Mouse (Mus musculus) neural tube, embryonic 11.5 days (tissue): Measurements from ENCODE around the gene Strn4. TPM values are rescaled to one million over a fixed set of nuclear protein-coding genes. Genes with fewer than 3 reads are reported as not detected.

Experiments used
- ATAC-seq: fragments of 200-750 bp; cut with Nextera tagmentation; 2 replicates; pipeline ENCODE4 v1.8.0; 2017; ENCODE audit warnings: moderate number of reproducible peaks, mild to moderate bottlenecking, moderate TSS enrichment, moderate library complexity; ENCODE audit not compliant: insufficient read depth, low FRiP score, low TSS enrichment
- DNase-seq: peaks from one replicate; pipeline ENCODE4 v3.0.0-alpha.2; 2015; ENCODE audit warnings: low spot score
- H3K27ac ChIP-seq: fragments of 300-500 bp; sonication (generic); 2 replicates; pipeline ENCODE4 v1.5.1; 2014; ENCODE audit warnings: low read depth, mild to moderate bottlenecking, low read length
- H3K27me3 ChIP-seq: fragments of 300-500 bp; sonication (generic); 2 replicates; pipeline ENCODE4 v1.6.1; 2014; ENCODE audit warnings: mild to moderate bottlenecking, low read length, mixed read lengths; ENCODE audit not compliant: control insufficient read depth, insufficient read depth
- H3K36me3 ChIP-seq: fragments of 300-500 bp; sonication (generic); 2 replicates; pipeline ENCODE4 v1.6.1; 2014; ENCODE audit warnings: mild to moderate bottlenecking, low read length, moderate library complexity, mixed read lengths; ENCODE audit not compliant: control insufficient read depth, insufficient read depth
- H3K4me1 ChIP-seq: fragments of 300-500 bp; sonication (generic); 2 replicates; pipeline ENCODE4 v1.6.1; 2014; ENCODE audit warnings: low read length, mixed read lengths; ENCODE audit not compliant: control insufficient read depth, insufficient read depth
- H3K4me2 ChIP-seq: fragments of 300-500 bp; sonication (generic); 2 replicates; pipeline ENCODE4 v1.6.1; 2014; ENCODE audit warnings: low read depth, mild to moderate bottlenecking, moderate library complexity
- H3K4me3 ChIP-seq: fragments of 300-500 bp; sonication (generic); 2 replicates; pipeline ENCODE4 v1.5.1; 2014; ENCODE audit warnings: low read depth, low read length
- H3K9ac ChIP-seq: fragments of 300-500 bp; sonication (generic); 2 replicates; pipeline ENCODE4 v1.6.1; 2014; ENCODE audit warnings: mild to moderate bottlenecking, low read length
- H3K9me3 ChIP-seq: fragments of 300-500 bp; sonication (generic); 2 replicates; pipeline ENCODE4 v1.6.1; 2016; ENCODE audit warnings: low read length; ENCODE audit not compliant: control insufficient read depth
- WGBS: fragments of 180-500 bp; shearing (Covaris S2); extraction: QIAGEN DNeasy Blood & Tissue Kit; methylation state at CpG from one replicate; pipeline ENCODE4 v1.1.7; 2014; 5-methylcytosine and 5-hydroxymethylcytosine counted together
- polyA plus RNA-seq: library from polyadenylated mRNA; unstranded; fragments of >200 nt; fragmentation: Nextera tagmentation; extraction: Ambion mirVana; gene quantifications from 2 replicates; pipeline ENCODE4 v1.2.1, GENCODE M21; 2014

The Strn4 gene
- polyA plus RNA-seq, 1 experiment from 2014 or later, result 140 TPM

DNA sequence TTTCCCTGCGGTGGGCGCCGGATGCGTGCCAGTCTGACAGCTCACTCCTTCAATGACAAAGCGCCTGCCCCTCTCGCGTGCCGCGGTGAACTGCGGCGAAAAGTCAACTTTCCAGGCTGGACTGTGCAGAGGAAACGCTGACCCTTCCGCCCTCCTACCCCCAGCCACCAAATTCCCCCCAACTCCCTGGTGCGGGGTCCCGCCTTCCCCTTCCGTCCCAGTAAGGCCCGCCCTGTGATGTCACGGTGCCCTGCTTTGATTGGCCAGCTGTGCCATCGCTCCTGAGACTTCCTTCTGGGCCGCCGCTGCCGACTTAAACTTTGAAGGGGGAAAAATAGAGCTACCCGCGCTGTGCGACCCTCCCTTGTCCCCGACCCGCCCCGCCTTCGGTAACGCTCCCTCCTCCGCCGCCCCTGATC lies 27.0 kb downstream of the Strn4 start, which contains the start of gene Prkd2:
Prkd2 (plus strand) TSS at position 258 of the 419 bp plus-strand sequence.
- Histone ChIP-seq H3K4me2 (peak within 1 kb of the TSS; percentile 94), H3K27ac (peak within 1 kb of the TSS; percentile 64; the same call in 1 of the 2 replicates), H3K36me3 (peaks cover 18% of the 10 kb centered on the region), H3K9me3 (no peaks in the 10 kb centered on the region), H3K4me3 (peak within 1 kb of the TSS; percentile 56), H3K4me1 (peaks cover 14% of the 10 kb centered on the region), H3K9ac (peak within 1 kb of the TSS; percentile 71), H3K27me3 (no peaks in the 10 kb centered on the region)
- DNase-seq (peak; percentile 90), ATAC-seq (peak; percentile 78)
- WGBS, result under 1% methylated on average over 31 of the region's 32 CpGs

DNA sequence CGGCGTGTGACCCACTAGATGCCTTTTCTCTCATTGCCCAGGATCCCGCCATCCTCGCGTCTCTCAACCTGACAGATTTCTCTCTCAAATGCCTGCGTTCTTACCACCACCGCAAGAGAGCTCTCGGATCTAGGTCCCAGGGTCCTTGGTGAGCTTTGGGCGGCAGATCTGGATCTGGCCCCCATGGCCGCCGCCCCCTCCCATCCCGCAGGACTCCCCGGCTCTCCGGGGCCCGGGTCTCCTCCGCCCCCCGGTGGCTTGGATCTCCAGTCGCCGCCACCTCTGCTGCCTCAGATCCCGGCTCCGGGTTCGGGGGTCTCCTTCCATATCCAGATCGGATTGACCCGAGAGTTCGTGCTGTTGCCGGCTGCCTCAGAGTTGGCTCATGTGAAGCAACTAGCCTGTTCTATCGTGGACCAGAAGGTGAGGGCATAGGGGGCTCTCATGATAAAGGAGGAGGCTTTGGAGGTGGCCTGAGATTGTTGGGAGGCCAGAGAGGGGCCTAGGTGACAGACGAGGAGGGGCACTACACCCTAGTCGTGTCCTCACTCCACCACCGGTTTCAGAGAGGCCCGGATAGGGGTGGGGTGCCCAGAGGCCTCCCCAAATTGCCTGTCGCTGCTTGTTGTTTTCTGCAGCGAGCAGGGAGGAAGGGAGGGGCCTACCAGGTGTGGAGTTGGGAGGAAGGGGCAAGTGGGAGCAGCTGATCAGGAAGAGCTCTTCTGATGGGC lies 27.9 kb downstream of the Strn4 start:
- no peak overlapping the region for H3K27ac ChIP-seq

DNA sequence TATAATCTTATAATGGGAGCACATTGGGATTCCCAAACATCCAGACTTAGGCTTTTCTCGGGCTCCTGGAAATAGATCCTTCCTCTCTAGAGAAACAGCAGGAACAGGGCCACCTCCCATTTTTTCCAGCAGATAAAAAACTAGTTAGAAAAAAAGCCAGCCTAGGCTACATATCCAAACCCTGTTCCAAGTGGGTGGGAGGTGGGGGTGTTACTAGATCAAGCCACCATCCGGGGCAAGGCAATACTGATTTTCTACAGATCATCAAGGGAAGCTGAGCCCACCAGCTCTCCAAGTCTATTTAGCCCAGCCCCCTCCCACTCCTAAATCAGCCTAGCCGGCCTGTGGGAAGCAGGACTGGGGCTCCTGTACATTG lies 29.0 kb downstream of the Strn4 start:
- WGBS, result 56% methylated on average over 3 of the region's 3 CpGs
- H3K9ac ChIP-seq, result no peak overlapping the region
- no peak overlapping the region for H3K4me3 ChIP-seq
- DNase-seq (no peak), ATAC-seq (no peak)
- no peak overlapping the region for H3K27ac ChIP-seq
- peaks cover 14% of the 10 kb centered on the region for H3K4me1 ChIP-seq
- no peaks in the 10 kb centered on the region for H3K27me3 ChIP-seq
- H3K36me3 ChIP-seq, result peaks cover 8% of the 10 kb centered on the region
- no peaks in the 10 kb centered on the region for H3K9me3 ChIP-seq
- peak overlapping the region; percentile 12 for H3K4me2 ChIP-seq

More for the DNA sequence above, 27.9 kb downstream of the Strn4 start:
- ATAC-seq (no peak), DNase-seq (no peak)
- Histone ChIP-seq H3K4me1 (peaks cover 14% of the 10 kb centered on the region), H3K4me3 (peak overlapping the region; percentile 56), H3K4me2 (peak overlapping the region; percentile 94), H3K9me3 (no peaks in the 10 kb centered on the region), H3K9ac (peak overlapping the region; percentile 71), H3K27me3 (no peaks in the 10 kb centered on the region), H3K36me3 (peaks cover 11% of the 10 kb centered on the region)
- 2% methylated on average over 33 of the region's 33 CpGs for WGBS

DNA sequence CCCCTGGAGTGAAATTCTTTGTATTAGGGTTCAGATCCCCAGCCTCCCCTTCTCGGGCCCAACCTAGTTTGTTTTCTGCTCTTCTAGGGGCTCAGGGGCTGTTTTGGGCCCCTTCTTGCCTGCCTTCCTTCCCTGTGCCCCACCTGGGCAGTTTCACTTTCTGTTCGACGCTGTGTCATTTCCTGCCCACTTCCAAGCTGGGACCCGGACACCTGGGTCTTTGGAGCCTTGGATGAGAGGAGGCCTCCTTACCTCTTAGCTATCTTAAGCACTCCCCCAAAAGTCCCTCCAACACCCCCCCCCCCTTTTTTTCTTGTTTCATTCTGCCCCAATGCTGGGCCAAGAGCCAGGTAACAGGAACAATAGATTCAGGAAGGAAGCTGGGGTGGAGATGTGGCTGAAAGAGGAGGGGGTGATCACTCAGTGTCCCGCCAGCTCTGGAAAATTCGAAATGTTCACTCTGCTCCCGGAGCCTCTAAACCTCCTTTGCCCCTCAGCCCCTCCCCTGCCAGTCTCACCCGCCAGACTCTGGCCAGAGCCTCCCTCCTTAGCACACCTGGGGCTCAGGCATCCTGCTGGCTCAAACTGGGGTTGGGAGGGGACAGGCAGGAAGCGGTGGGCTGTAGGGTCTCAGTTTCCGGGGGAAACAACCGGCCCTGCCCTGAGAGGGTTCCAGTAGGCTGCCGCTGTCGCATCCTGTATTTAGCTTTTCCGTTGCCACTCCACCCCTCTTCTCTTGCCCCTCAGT lies 29.6 kb downstream of the Strn4 start:
- Histone ChIP-seq H3K9ac (0 out of 2 replicates have a peak overlapping the region, but pooled peaks have one; percentile 22), H3K36me3 (peaks cover 8% of the 10 kb centered on the region; the same call in 1 of the 2 replicates), H3K27ac (no peak overlapping the region), H3K27me3 (no peaks in the 10 kb centered on the region), H3K4me2 (peak overlapping the region; percentile 12), H3K4me1 (peaks cover 14% of the 10 kb centered on the region), H3K9me3 (no peaks in the 10 kb centered on the region), H3K4me3 (0 out of 2 replicates have a peak overlapping the region, but pooled peaks have one; percentile 6)
- ATAC-seq (no peak), DNase-seq (no peak)
- 38% methylated on average over 14 of the region's 14 CpGs for WGBS

DNA sequence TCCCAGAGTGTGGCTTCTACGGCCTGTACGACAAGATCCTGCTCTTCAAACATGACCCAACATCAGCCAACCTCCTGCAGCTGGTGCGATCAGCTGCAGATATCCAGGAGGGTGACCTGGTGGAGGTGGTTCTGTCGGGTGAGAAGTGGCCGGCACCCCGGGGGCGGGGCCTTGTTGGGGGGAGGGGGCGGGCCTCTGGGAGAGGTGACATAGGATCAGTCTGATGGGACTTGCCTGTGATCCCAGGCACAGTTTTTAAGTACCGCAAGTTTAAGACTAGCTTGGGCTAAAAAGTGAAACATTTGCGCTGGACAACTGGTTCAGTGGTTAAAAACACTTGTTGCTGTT lies 30.1 kb downstream of the Strn4 start:
- ATAC-seq, result no peak
- Histone ChIP-seq H3K4me3 (no peak overlapping the region), H3K9ac (0 out of 2 replicates have a peak overlapping the region, but pooled peaks have one; percentile 22), H3K4me2 (peak overlapping the region; percentile 12; the same call in 1 of the 2 replicates), H3K36me3 (peaks cover 9% of the 10 kb centered on the region), H3K4me1 (peaks cover 14% of the 10 kb centered on the region), H3K27me3 (no peaks in the 10 kb centered on the region), H3K9me3 (no peaks in the 10 kb centered on the region), H3K27ac (no peak overlapping the region)
- 38% methylated on average over 10 of the region's 10 CpGs for WGBS
- no peak for DNase-seq

DNA sequence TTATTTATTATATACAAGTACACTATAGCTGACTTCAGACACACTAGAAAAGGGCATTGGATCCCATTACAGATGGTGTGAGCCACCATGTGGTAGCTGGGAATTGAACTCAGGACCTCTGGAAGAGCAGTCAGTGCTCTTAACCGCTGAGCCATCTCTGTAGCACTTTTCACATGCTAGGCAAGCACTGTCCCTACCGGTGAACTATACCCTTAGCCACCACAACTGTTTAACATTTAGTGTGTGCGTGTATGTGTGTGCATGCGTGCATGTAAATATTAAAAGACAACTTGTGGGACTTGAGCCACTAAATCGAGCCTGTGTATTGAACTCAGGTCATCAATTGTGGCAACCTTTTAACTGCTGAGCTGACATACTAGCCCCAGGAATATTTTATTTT lies 31.1 kb downstream of the Strn4 start:
- 94% methylated on average over 5 of the region's 5 CpGs for WGBS
- ATAC-seq, result no peak

DNA sequence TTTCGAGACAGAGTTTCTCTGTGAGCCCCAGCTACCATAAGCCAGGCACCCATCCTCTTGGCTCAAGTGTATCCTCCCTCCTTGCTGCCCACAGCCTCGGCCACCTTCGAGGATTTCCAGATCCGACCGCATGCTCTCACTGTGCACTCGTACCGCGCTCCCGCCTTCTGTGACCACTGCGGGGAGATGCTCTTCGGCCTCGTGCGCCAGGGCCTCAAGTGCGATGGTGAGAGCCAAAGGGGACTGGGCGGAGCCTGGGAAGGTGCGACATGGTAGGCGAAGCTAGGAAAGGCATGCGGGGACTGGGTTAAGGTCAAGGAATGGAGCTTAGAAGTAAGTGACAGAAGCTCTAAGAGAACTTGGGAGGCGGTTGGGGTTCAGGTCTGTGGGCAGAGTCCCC lies 31.8 kb downstream of the Strn4 start:
- Histone ChIP-seq H3K4me1 (peaks cover 14% of the 10 kb centered on the region), H3K27ac (no peak overlapping the region), H3K9ac (no peak overlapping the region), H3K27me3 (no peaks in the 10 kb centered on the region), H3K4me3 (no peak overlapping the region), H3K4me2 (no peak overlapping the region), H3K9me3 (no peaks in the 10 kb centered on the region), H3K36me3 (peaks cover 13% of the 10 kb centered on the region)
- no peak for ATAC-seq
- no peak for DNase-seq
- WGBS, result 84% methylated on average over 19 of the region's 19 CpGs

More for the DNA sequence above, 31.1 kb downstream of the Strn4 start:
- Histone ChIP-seq H3K9me3 (no peaks in the 10 kb centered on the region), H3K4me3 (no peak overlapping the region), H3K4me1 (peaks cover 14% of the 10 kb centered on the region), H3K36me3 (peaks cover 12% of the 10 kb centered on the region), H3K4me2 (no peak overlapping the region), H3K27me3 (no peaks in the 10 kb centered on the region), H3K27ac (no peak overlapping the region), H3K9ac (no peak overlapping the region)
- DNase-seq, result no peak

DNA sequence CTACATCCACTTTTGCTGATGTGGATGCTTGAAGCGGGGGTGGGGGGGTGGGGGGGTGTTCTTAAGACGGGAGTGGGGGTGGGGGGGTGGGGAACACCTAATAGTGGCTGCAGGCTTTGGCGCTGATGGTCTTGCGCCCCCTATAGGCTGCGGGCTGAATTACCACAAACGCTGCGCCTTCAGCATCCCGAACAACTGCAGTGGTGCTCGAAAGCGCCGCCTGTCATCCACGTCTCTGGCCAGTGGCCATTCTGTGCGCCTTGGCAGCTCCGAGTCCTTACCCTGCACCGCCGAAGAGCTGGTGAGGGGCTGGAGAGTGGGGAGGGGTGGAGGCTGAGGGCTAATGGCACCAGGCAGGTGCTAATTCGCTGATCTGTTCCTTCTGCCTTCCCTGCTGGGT lies 32.9 kb downstream of the Strn4 start:
- H3K27ac ChIP-seq, result no peak overlapping the region
- no peaks in the 10 kb centered on the region for H3K9me3 ChIP-seq
- H3K9ac ChIP-seq, result no peak overlapping the region
- peaks cover 15% of the 10 kb centered on the region for H3K36me3 ChIP-seq
- H3K27me3 ChIP-seq, result no peaks in the 10 kb centered on the region
- H3K4me2 ChIP-seq, result no peak overlapping the region
- ATAC-seq (no peak), DNase-seq (peak; percentile 59)
- 27% methylated on average over 17 of the region's 17 CpGs for WGBS
- H3K4me1 ChIP-seq, result peaks cover 13% of the 10 kb centered on the region
- no peak overlapping the region for H3K4me3 ChIP-seq
